Mouse (Mus musculus) kidney, postnatal 10 days (tissue): ENCODE measurements around the gene Ccdc162.
A peak's percentile ranks its signal among the peaks of the same experiment; 100 is the strongest.

ENCODE experiments used
- DNase-seq: peaks from one replicate; pipeline ENCODE4 v3.0.0; 2021; ENCODE audit warnings: mixed read lengths

Gene Ccdc162

GRCm38 (mm10) chr10:41535991-41536390 lies 180.4 kb downstream of the Ccdc162 start:
- DNase-seq = no peak

- DNase-seq = no peak
Observed at GRCm38 (mm10) chr10:41529972-41530371, 186.5 kb downstream of the Ccdc162 start.

- DNase-seq = no peak
Observed at GRCm38 (mm10) chr10:41525696-41526095, 190.7 kb downstream of the Ccdc162 start.

GRCm38 (mm10) chr10:41523386-41523785 lies 193.0 kb downstream of the Ccdc162 start:
- DNase-seq = no peak

GRCm38 (mm10) chr10:41520410-41520673 lies 196.1 kb downstream of the Ccdc162 start:
- no peak for DNase-seq

- DNase-seq = peak; percentile 75
Observed at GRCm38 (mm10) chr10:41519640-41520409, 196.6 kb downstream of the Ccdc162 start.

- peak; percentile 96 for DNase-seq
Observed at GRCm38 (mm10) chr10:41518981-41519618, 197.3 kb downstream of the Ccdc162 start, which contains the start of gene Cd164. Gene Cd164 (plus strand): TSS chr10:41519414.

GRCm38 (mm10) chr10:41518508-41518980 lies 197.9 kb downstream of the Ccdc162 start:
- peak; percentile 83 for DNase-seq

GRCm38 (mm10) chr10:41514921-41515320 lies 201.5 kb downstream of the Ccdc162 start:
- no peak for DNase-seq

- DNase-seq = no peak
Observed at GRCm38 (mm10) chr10:41514301-41514700, 202.1 kb downstream of the Ccdc162 start.

GRCm38 (mm10) chr10:41509160-41509559 lies 207.3 kb downstream of the Ccdc162 start:
- DNase-seq = peak; percentile 43

- peak; percentile 76 for DNase-seq
Observed at GRCm38 (mm10) chr10:41505446-41505845, 211.0 kb downstream of the Ccdc162 start.

- DNase-seq = no peak
Observed at GRCm38 (mm10) chr10:41504996-41505395, 211.4 kb downstream of the Ccdc162 start.

- DNase-seq = peak; percentile 48
Observed at GRCm38 (mm10) chr10:41500941-41501340, 215.5 kb downstream of the Ccdc162 start.

GRCm38 (mm10) chr10:41491111-41491510 lies 225.3 kb downstream of the Ccdc162 start:
- DNase-seq = peak; percentile 45

- no peak for DNase-seq
Observed at GRCm38 (mm10) chr10:41490518-41490873, 225.9 kb downstream of the Ccdc162 start.

- DNase-seq = peak; percentile 97
Observed at GRCm38 (mm10) chr10:41489708-41490517, 226.5 kb downstream of the Ccdc162 start, which contains the start of the genes Smpd2 and Ppil6. Gene Smpd2 (minus strand): TSS chr10:41490369. Gene Ppil6 (plus strand): TSS chr10:41490439.

GRCm38 (mm10) chr10:41489294-41489693 lies 227.1 kb downstream of the Ccdc162 start:
- DNase-seq = peak; percentile 51

- DNase-seq = no peak
Observed at GRCm38 (mm10) chr10:41488877-41489276, 227.6 kb downstream of the Ccdc162 start.
